Comparison of ENCODE assay signal across 27 mouse cellular contexts in the genomic region with DNA sequence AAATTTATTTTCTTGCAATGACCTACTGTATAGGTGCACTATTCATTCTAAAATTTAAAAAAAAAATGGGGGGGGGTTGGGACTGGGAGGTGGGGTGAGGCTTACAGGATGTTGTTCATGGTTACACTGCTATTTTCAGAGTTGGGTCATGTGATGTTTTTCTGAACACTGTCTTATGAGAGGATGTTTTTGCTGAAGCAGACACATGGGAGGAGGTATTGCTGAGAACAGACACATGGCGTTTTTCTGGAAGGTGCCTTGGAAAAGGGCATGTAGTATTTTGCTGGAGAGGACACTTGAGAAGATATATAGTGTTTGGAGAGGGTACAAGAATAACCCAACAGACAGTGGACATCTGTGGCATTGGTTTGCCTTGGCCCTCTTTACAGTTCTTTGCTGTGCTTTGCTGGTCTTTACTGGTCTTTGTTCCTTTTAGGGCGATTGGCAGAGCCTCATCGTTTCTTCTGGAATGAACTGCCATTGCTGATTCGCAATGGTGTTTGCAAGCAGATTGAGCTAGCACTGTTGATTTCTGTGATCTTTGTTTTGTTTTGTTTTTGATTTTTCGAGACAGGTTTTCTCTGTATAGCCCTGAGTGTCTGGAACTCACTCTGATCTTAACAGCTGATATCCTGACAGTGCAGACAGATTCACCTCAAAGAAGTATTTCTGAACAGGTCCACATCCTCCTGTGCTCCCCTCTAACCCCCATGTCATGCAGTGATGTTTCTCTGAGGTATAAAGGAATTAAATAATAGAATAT. TPM values are rescaled to one million over a fixed set of nuclear protein-coding genes. Genes with fewer than 3 reads are reported as not detected.
DNase-seq lines count a peak whose midpoint lies in the region; ATAC-seq and TF ChIP-seq lines count a peak whose summit lies in the region.
"Had no signal": no experiment of that assay in that cellular context is flagged by ENCODE, and none has a peak within 500 bp of the region (broad histone marks: within the 10 kb centered on the region; RNA-seq: fewer than 3 reads in every experiment).

No protein-coding gene starts in this region.

- peak overlapping the region; percentile 94 for H3K27ac ChIP-seq in spleen, adult 2 months (ENCODE audit: insufficient read depth, low read length)
- peak overlapping the region; percentile 75 for H3K27ac ChIP-seq in bone marrow, adult 2 months (ENCODE audit: control insufficient read depth, insufficient read depth, low read depth, low read length, poor library complexity)
- H3K27ac ChIP-seq: embryonic facial prominence, embryonic 12.5 days; forebrain, embryonic 12.5 days; gastrocnemius, adult 2 months; heart, embryonic 10.5 days; liver, embryonic 14.5 days; lung, embryonic 15.5 days; stomach, postnatal 0 days had no signal

- no peak for TF ChIP-seq CTCF in spleen, adult 2 months (IDR thresholded peaks at IDR 0.05; ENCODE audit: extremely low read depth, insufficient read depth, insufficient read length, insufficient replicate concordance)
- TF ChIP-seq CTCF in bone marrow, adult 2 months (IDR thresholded peaks at IDR 0.05; ENCODE audit: control insufficient read depth, insufficient read depth, low read length) = no peak

- peaks cover 38% of the 10 kb centered on the region for H3K4me1 ChIP-seq in spleen, adult 2 months (ENCODE audit: control insufficient read depth, insufficient read depth, insufficient read length)
- peaks cover 2% of the 10 kb centered on the region for H3K4me1 ChIP-seq in bone marrow, adult 2 months (ENCODE audit: control insufficient read depth, insufficient read depth, low read length)
- H3K4me1 ChIP-seq: embryonic facial prominence, embryonic 12.5 days; forebrain, embryonic 12.5 days; heart, embryonic 10.5 days; lung, embryonic 15.5 days had no signal

- no peak overlapping the region for H3K4me3 ChIP-seq in spleen, adult 2 months (ENCODE audit: extremely low read depth, insufficient read depth, insufficient read length)
- no peak overlapping the region for H3K4me3 ChIP-seq in bone marrow, adult 2 months (replicated peaks; ENCODE audit: control insufficient read depth, low read depth, low read length)
- H3K4me3 ChIP-seq: embryonic facial prominence, embryonic 12.5 days; forebrain, embryonic 12.5 days; gastrocnemius, adult 2 months; heart, embryonic 10.5 days; lung, embryonic 15.5 days had no signal

- DNase-seq in spleen, adult 2 months (ENCODE audit: low read depth in 1 of 2, low spot score in 2 of 2) = peak; percentile 28 to 88
- DNase-seq in spleen, postnatal 14 days (ENCODE audit: low spot score in 2 of 2) = no peak
- DNase-seq in CD4-positive, CD25-positive, alpha-beta regulatory T cell, adult 2 months (ENCODE audit: low read depth, low spot score) = peak; percentile 77
- DNase-seq in heart, postnatal 25 days (ENCODE audit: low spot score) = no peak
- no peak for DNase-seq in heart, postnatal 10 days
- no peak for DNase-seq in kidney, postnatal 25 days
- DNase-seq: cerebellum, adult 18-20 months; cerebellum, postnatal 25 days; gastrocnemius, adult 2 months; kidney, adult 18-20 months; layer of hippocampus, adult 9-11 months; right cerebral cortex, postnatal 14 days; thymus, postnatal 25 days had no signal

- H3K27me3 ChIP-seq in spleen, adult 2 months (ENCODE audit: control insufficient read depth, insufficient read depth, low read length) = no peaks in the 10 kb centered on the region
- H3K27me3 ChIP-seq: embryonic facial prominence, embryonic 12.5 days; forebrain, embryonic 12.5 days; lung, embryonic 15.5 days had no signal

- 64% methylated on average over 5 of the region's 5 CpGs for WGBS in spleen, adult 2 months
- 78% methylated on average over 5 of the region's 5 CpGs for WGBS in bone marrow, adult 2 months

- intact Hi-C loops in heart, postnatal 25 days (cut with DNase I) = no loop called here
- intact Hi-C loops in heart, postnatal 10 days (cut with DNase I) = no loop called here

- ATAC-seq in neutrophil, adult 5-6 weeks (ENCODE audit: extremely low read depth, insufficient number of reproducible peaks, low FRiP score, poor library complexity, severe bottlenecking) = peak; percentile 25; the same call in 1 of the 2 replicates

- peak; percentile 47 for TF ChIP-seq POLR2A in spleen, adult 2 months (IDR thresholded peaks at IDR 0.05; ENCODE audit: low read depth, low read length)
- TF ChIP-seq POLR2A in bone marrow, adult 2 months (IDR thresholded peaks at IDR 0.05; ENCODE audit: borderline replicate concordance, control insufficient read depth, low read depth, low read length) = no peak

- no peaks in the 10 kb centered on the region for H3K36me3 ChIP-seq in spleen, adult 2 months (ENCODE audit: control insufficient read depth, insufficient read depth, low read length)
- H3K36me3 ChIP-seq: embryonic facial prominence, embryonic 12.5 days; forebrain, embryonic 12.5 days; heart, embryonic 10.5 days; lung, embryonic 15.5 days had no signal

RNA-seq across cellular contexts. Expression of gene Trim5, which starts 3.9 kb away (rescaled TPM):
- polyA plus RNA-seq in spleen, adult 2 months (2012; rRNA removed) = 1.7 and 1.8 TPM in 2 replicates
- polyA plus RNA-seq in bone marrow, adult 2 months (2011; ENCODE audit: insufficient read depth, insufficient read length, low replicate concordance, missing spikeins) = 2.1 and 5.3 TPM in 2 replicates
- 71.1 and 78.2 TPM in 2 replicates for total RNA-seq in neutrophil, adult 5-6 weeks (2017)
- total RNA-seq in heart, postnatal 25 days (2021) = 1 to 10 TPM; 2.2 to 2.3 TPM
- total RNA-seq in heart, postnatal 10 days (2021) = 1 to 10 TPM; 2.2 to 3.4 TPM
- total RNA-seq: midbrain, postnatal 0 days had no signal
- polyA plus RNA-seq: midbrain, embryonic 11.5 days had no signal

RNA-seq across cellular contexts. Expression of gene Trim12a, which starts 23.4 kb away (rescaled TPM):
- 6.2 and 7.5 TPM in 2 replicates for polyA plus RNA-seq in spleen, adult 2 months (2012; rRNA removed)
- 57.3 and 112 TPM in 2 replicates for polyA plus RNA-seq in bone marrow, adult 2 months (2011; ENCODE audit: insufficient read depth, insufficient read length, low replicate concordance, missing spikeins)
- total RNA-seq in neutrophil, adult 5-6 weeks (2017) = 518 and 540 TPM in 2 replicates
- 1 to 10 TPM; 5.7 to 6.3 TPM for total RNA-seq in heart, postnatal 25 days (2021)
- total RNA-seq in heart, postnatal 10 days (2021) = 1 to 10 TPM; 7.0 to 7.2 TPM

RNA-seq across cellular contexts. Expression of gene Trim34b, which starts 37.5 kb away (rescaled TPM):
- 5.7 and 6.7 TPM in 2 replicates for polyA plus RNA-seq in spleen, adult 2 months (2012; rRNA removed)
- polyA plus RNA-seq in bone marrow, adult 2 months (2011; ENCODE audit: insufficient read depth, insufficient read length, low replicate concordance, missing spikeins) = not detected in 2 replicates
- 6.8 and 7.2 TPM in 2 replicates for total RNA-seq in neutrophil, adult 5-6 weeks (2017)
- total RNA-seq in heart, postnatal 25 days (2021) = under 1 TPM; 0.39 to 0.48 TPM
- under 1 TPM; 0.26 to 0.35 TPM for total RNA-seq in heart, postnatal 10 days (2021)
- total RNA-seq: gastrocnemius, adult 2 months; left cerebral cortex, adult 18-20 months; midbrain, postnatal 0 days had no signal
- polyA plus RNA-seq: forebrain, embryonic 12.5 days; heart, embryonic 10.5 days; heart, postnatal 0 days; hindbrain, embryonic 11.5 days; kidney, embryonic 16.5 days; midbrain, embryonic 11.5 days; midbrain, postnatal 0 days; stomach, postnatal 0 days had no signal

RNA-seq across cellular contexts. Expression of gene Trim34a, which starts 47.6 kb away (rescaled TPM):
- polyA plus RNA-seq in spleen, adult 2 months (2012; rRNA removed) = 13.5 and 14.5 TPM in 2 replicates
- polyA plus RNA-seq in bone marrow, adult 2 months (2011; ENCODE audit: insufficient read depth, insufficient read length, low replicate concordance, missing spikeins) = 10.6 and 18.7 TPM in 2 replicates
- 202 and 211 TPM in 2 replicates for total RNA-seq in neutrophil, adult 5-6 weeks (2017)
- 1 to 10 TPM; 3.9 to 4.1 TPM for total RNA-seq in heart, postnatal 25 days (2021)
- 1 to 10 TPM; 3.9 to 4.8 TPM for total RNA-seq in heart, postnatal 10 days (2021)

Comparison
In these comparisons a context has a peak if more than half of its experiments do, and no peak if none do; other contexts are left out.
1. DNase-seq: peak in spleen, adult 2 months (2 of 2) and CD4-positive, CD25-positive, alpha-beta regulatory T cell, adult 2 months (single experiment); none in spleen, postnatal 14 days (0 of 2), heart, postnatal 25 days (single experiment), heart, postnatal 10 days (0 of 2) and kidney, postnatal 25 days (0 of 2).
2. RNA of gene Trim5, which starts 3.9 kb away (total RNA-seq): 71.1 to 78.2 TPM in neutrophil, adult 5-6 weeks; 2.2 to 3.4 TPM in heart, postnatal 10 days and 2.2 to 2.3 TPM in heart, postnatal 25 days; every median in the first group is over 10 times any median in the second.
3. RNA of gene Trim12a, which starts 23.4 kb away (total RNA-seq): 518 to 540 TPM in neutrophil, adult 5-6 weeks; 7.0 to 7.2 TPM in heart, postnatal 10 days and 5.7 to 6.3 TPM in heart, postnatal 25 days; every median in the first group is over 10 times any median in the second.